Mouse (Mus musculus): ENCODE measurements around the gene Gm20594.

DNA sequence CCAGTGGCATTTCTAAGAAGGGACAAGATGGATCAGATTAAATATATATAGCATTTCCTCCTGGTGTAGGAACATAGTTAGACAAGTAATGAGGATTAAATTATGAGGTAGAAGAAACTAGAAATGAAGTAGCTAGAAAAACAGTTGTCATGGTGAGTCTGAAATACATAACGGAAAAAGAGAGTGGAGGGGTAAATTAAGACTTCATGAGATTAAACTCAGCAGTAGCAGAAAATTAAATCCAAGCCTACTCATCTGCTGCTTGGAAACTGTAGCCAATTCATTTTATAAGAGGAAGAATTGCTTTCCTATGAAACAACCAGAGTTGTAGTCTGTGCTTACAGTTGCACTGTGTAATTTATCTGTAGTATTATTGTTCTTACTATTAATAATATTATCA lies 29.1 kb downstream of the Gm20594 start:
- TF ChIP-seq CTCF (IDR thresholded peaks at IDR 0.05; ENCODE audit: low read depth, low read length) (no peak), POLR2A (IDR thresholded peaks at IDR 0.05; ENCODE audit: insufficient read depth, low read length) (no peak), EP300 (IDR thresholded peaks at IDR 0.05; ENCODE audit: insufficient read depth, low read depth, low read length) (no peak)
